Mouse (Mus musculus) MEL (cell line): ENCODE measurements at regions not wholly inside any gene's neighbourhood (a gene's known extent, or its start where the extent isn't known, plus 50 kb on each side); places are given as distances from the start of the nearest gene placed in this dataset.

ENCODE experiments used
- BHLHE40 ChIP-seq: IDR thresholded peaks from 2 replicates; pipeline ENCODE4 v1.6.1; 2012; ENCODE audit warnings: low read depth, mild to moderate bottlenecking, inconsistent platforms, low read length, improper control_type of control experiment, borderline replicate concordance
- CHD2 ChIP-seq: IDR thresholded peaks from 2 replicates; pipeline ENCODE4 v1.6.1; 2011; ENCODE audit warnings: low read length, improper control_type of control experiment
- CTCF ChIP-seq, 3 experiments: IDR thresholded peaks in 2 of 3; conservative IDR thresholded peaks in 1 of 3; 2 replicates each; pipeline ENCODE4 v1.5.1; 2011 to 2012; ENCODE audit warnings: low read length in 3 of 3, low read depth in 2 of 3, mild to moderate bottlenecking in 2 of 3, improper control_type of control experiment in 1 of 3, inconsistent platforms in 1 of 3, mixed read lengths in 1 of 3, moderate library complexity in 1 of 3; ENCODE audit not compliant: control insufficient read depth in 1 of 3, insufficient read depth in 1 of 3, poor library complexity in 1 of 3, severe bottlenecking in 1 of 3
- E2F4 ChIP-seq: IDR thresholded peaks from 2 replicates; pipeline ENCODE4 v1.6.1; 2011; ENCODE audit warnings: low read depth, low read length, improper control_type of control experiment, borderline replicate concordance
- EP300 ChIP-seq, 2 experiments: IDR thresholded peaks; 2 replicates each; pipeline ENCODE4 v1.6.1; 2011; ENCODE audit warnings: improper control_type of control experiment in 2 of 2, low read length in 2 of 2, low read depth in 1 of 2, mild to moderate bottlenecking in 1 of 2
- GATA1 ChIP-seq: IDR thresholded peaks from 2 replicates; pipeline ENCODE4 v1.6.1; 2011; ENCODE audit warnings: low read depth, low read length, improper control_type of control experiment
- HCFC1 ChIP-seq: IDR thresholded peaks from 2 replicates; pipeline ENCODE4 v1.6.1; 2012; ENCODE audit warnings: low read depth, mild to moderate bottlenecking, inconsistent platforms, low read length, improper control_type of control experiment, moderate library complexity
- MEF2A ChIP-seq: IDR thresholded peaks from 2 replicates; pipeline ENCODE4 v1.6.1; 2014; ENCODE audit warnings: low read depth, mild to moderate bottlenecking, inconsistent platforms, low read length, improper control_type of control experiment; ENCODE audit not compliant: poor library complexity, insufficient replicate concordance, severe bottlenecking; ENCODE audit errors: extremely low read depth
- MYC ChIP-seq: IDR thresholded peaks from 2 replicates; pipeline ENCODE4 v1.6.1; 2011; ENCODE audit warnings: low read depth, mild to moderate bottlenecking, low read length, improper control_type of control experiment, moderate library complexity
- POLR2A ChIP-seq, 2 experiments: IDR thresholded peaks; 2 replicates each; pipeline ENCODE4 v1.6.1; 2011 to 2012; ENCODE audit warnings: low read length in 2 of 2, mild to moderate bottlenecking in 2 of 2, control low read depth in 1 of 2, improper control_type of control experiment in 1 of 2, low read depth in 1 of 2, moderate library complexity in 1 of 2; ENCODE audit not compliant: control insufficient read depth in 1 of 2, insufficient read depth in 1 of 2, poor library complexity in 1 of 2
- POLR2AphosphoS5 ChIP-seq: IDR thresholded peaks from 2 replicates; pipeline ENCODE4 v1.6.1; 2012; ENCODE audit warnings: low read depth, borderline replicate concordance, mild to moderate bottlenecking, inconsistent platforms, low read length, moderate library complexity, mixed read lengths
- RAD21 ChIP-seq: IDR thresholded peaks from 2 replicates; pipeline ENCODE4 v1.6.1; 2011; ENCODE audit warnings: mild to moderate bottlenecking, low read depth, low read length, improper control_type of control experiment
- TCF12 ChIP-seq: IDR thresholded peaks from 2 replicates; pipeline ENCODE4 v1.6.1; 2014; ENCODE audit warnings: low read depth, mild to moderate bottlenecking, inconsistent platforms, low read length, improper control_type of control experiment, moderate library complexity
- USF1 ChIP-seq: IDR thresholded peaks from 2 replicates; pipeline ENCODE4 v1.6.1; 2014; ENCODE audit warnings: low read depth, mild to moderate bottlenecking, inconsistent platforms, low read length, improper control_type of control experiment, moderate library complexity

GRCm38 (mm10) chr13:44404010-44404575, 325.2 kb upstream of the Jarid2 start:
- TF ChIP-seq GATA1: no peak
- no peak for TF ChIP-seq BHLHE40
- TF ChIP-seq MEF2A: no peak
- no peak for TF ChIP-seq USF1
- no peak for TF ChIP-seq TCF12
- no peak for TF ChIP-seq POLR2A (IDR thresholded peaks at IDR 0.05; ENCODE audit: control insufficient read depth in 1 of 2, insufficient read depth in 1 of 2, low read depth in 1 of 2, low read length in 2 of 2, poor library complexity in 1 of 2)
- no peak for TF ChIP-seq EP300 (IDR thresholded peaks at IDR 0.05; ENCODE audit: low read depth in 1 of 2, low read length in 2 of 2)
- no peak for TF ChIP-seq E2F4
- TF ChIP-seq MYC: no peak
- TF ChIP-seq CTCF (IDR thresholded peaks at IDR 0.05 in 2 of 3, conservative IDR thresholded peaks at IDR 0.05 in 1 of 3; ENCODE audit: control insufficient read depth in 1 of 3, insufficient read depth in 1 of 3, low read depth in 2 of 3, low read length in 3 of 3, poor library complexity in 1 of 3, severe bottlenecking in 1 of 3): no peak
- no peak for TF ChIP-seq HCFC1
- no peak for TF ChIP-seq POLR2AphosphoS5
- no peak for TF ChIP-seq CHD2
- no peak for TF ChIP-seq RAD21
